Mouse (Mus musculus) MEL (cell line): Measurements from ENCODE around the gene Nr2c2ap.

Experiments
- CHD2 ChIP-seq: IDR thresholded peaks from 2 replicates; pipeline ENCODE4 v1.6.1; 2011; ENCODE audit warnings: low read length, improper control_type of control experiment
- CTCF ChIP-seq, 3 experiments: IDR thresholded peaks in 2 of 3; conservative IDR thresholded peaks in 1 of 3; 2 replicates each; pipeline ENCODE4 v1.5.1; 2011 to 2012; ENCODE audit warnings: low read length in 3 of 3, low read depth in 2 of 3, mild to moderate bottlenecking in 2 of 3, improper control_type of control experiment in 1 of 3, inconsistent platforms in 1 of 3, mixed read lengths in 1 of 3, moderate library complexity in 1 of 3; ENCODE audit not compliant: control insufficient read depth in 1 of 3, insufficient read depth in 1 of 3, poor library complexity in 1 of 3, severe bottlenecking in 1 of 3
- EP300 ChIP-seq, 2 experiments: IDR thresholded peaks; 2 replicates each; pipeline ENCODE4 v1.6.1; 2011; ENCODE audit warnings: improper control_type of control experiment in 2 of 2, low read length in 2 of 2, low read depth in 1 of 2, mild to moderate bottlenecking in 1 of 2
- GATA1 ChIP-seq: IDR thresholded peaks from 2 replicates; pipeline ENCODE4 v1.6.1; 2011; ENCODE audit warnings: low read depth, low read length, improper control_type of control experiment
- KAT2A ChIP-seq: conservative IDR thresholded peaks from 2 replicates; pipeline ENCODE4 v1.6.1; 2012; ENCODE audit warnings: low read depth, low read length, improper control_type of control experiment, inconsistent platforms
- MAX ChIP-seq: IDR thresholded peaks from 2 replicates; pipeline ENCODE4 v1.6.1; 2011; ENCODE audit warnings: low read length, improper control_type of control experiment
- MEF2A ChIP-seq: IDR thresholded peaks from 2 replicates; pipeline ENCODE4 v1.6.1; 2014; ENCODE audit warnings: low read depth, mild to moderate bottlenecking, inconsistent platforms, low read length, improper control_type of control experiment; ENCODE audit not compliant: poor library complexity, insufficient replicate concordance, severe bottlenecking; ENCODE audit errors: extremely low read depth
- NELFE ChIP-seq: IDR thresholded peaks from 2 replicates; pipeline ENCODE4 v1.6.1; 2011; ENCODE audit warnings: low read depth, low read length, improper control_type of control experiment
- NRF1 ChIP-seq: IDR thresholded peaks from 2 replicates; pipeline ENCODE4 v1.6.1; 2014; ENCODE audit warnings: low read depth, mild to moderate bottlenecking, inconsistent platforms, low read length, improper control_type of control experiment, moderate library complexity; ENCODE audit not compliant: poor library complexity, insufficient read depth, severe bottlenecking
- POLR2A ChIP-seq, 2 experiments: IDR thresholded peaks; 2 replicates each; pipeline ENCODE4 v1.6.1; 2011 to 2012; ENCODE audit warnings: low read length in 2 of 2, mild to moderate bottlenecking in 2 of 2, control low read depth in 1 of 2, improper control_type of control experiment in 1 of 2, low read depth in 1 of 2, moderate library complexity in 1 of 2; ENCODE audit not compliant: control insufficient read depth in 1 of 2, insufficient read depth in 1 of 2, poor library complexity in 1 of 2
- UBTF ChIP-seq: IDR thresholded peaks from 2 replicates; pipeline ENCODE4 v1.6.1; 2012; ENCODE audit warnings: low read depth, mild to moderate bottlenecking, inconsistent platforms, low read length, improper control_type of control experiment, moderate library complexity, borderline replicate concordance; ENCODE audit not compliant: insufficient read depth
- USF2 ChIP-seq, 2 experiments: IDR thresholded peaks; 2 replicates each; pipeline ENCODE4 v1.6.1; 2011 to 2012; ENCODE audit warnings: improper control_type of control experiment in 2 of 2, low read length in 2 of 2, borderline replicate concordance in 1 of 2, inconsistent platforms in 1 of 2, low read depth in 1 of 2, mild to moderate bottlenecking in 1 of 2; ENCODE audit not compliant: insufficient read depth in 1 of 2
- ZC3H11A ChIP-seq: IDR thresholded peaks from 2 replicates; pipeline ENCODE4 v1.6.1; 2012; ENCODE audit warnings: low read depth, mild to moderate bottlenecking, inconsistent platforms, low read length, improper control_type of control experiment
- ZMIZ1 ChIP-seq: IDR thresholded peaks from 2 replicates; pipeline ENCODE4 v1.6.1; 2012; ENCODE audit warnings: low read depth, mild to moderate bottlenecking, inconsistent platforms, low read length, improper control_type of control experiment, moderate library complexity

- TF ChIP-seq MEF2A (no peak), CTCF (IDR thresholded peaks at IDR 0.05 in 2 of 3, conservative IDR thresholded peaks at IDR 0.05 in 1 of 3; ENCODE audit: control insufficient read depth in 1 of 3, insufficient read depth in 1 of 3, low read depth in 2 of 3, low read length in 3 of 3, poor library complexity in 1 of 3, severe bottlenecking in 1 of 3) (no peak), MAX (no peak), ZC3H11A (no peak), EP300 (IDR thresholded peaks at IDR 0.05; ENCODE audit: low read depth in 1 of 2, low read length in 2 of 2) (no peak), NRF1 (no peak), NELFE (no peak), POLR2A (IDR thresholded peaks at IDR 0.05; ENCODE audit: control insufficient read depth in 1 of 2, insufficient read depth in 1 of 2, low read depth in 1 of 2, low read length in 2 of 2, poor library complexity in 1 of 2) (no peak), KAT2A (no peak), ZMIZ1 (no peak), CHD2 (no peak), UBTF (no peak), GATA1 (no peak), USF2 (IDR thresholded peaks at IDR 0.05; ENCODE audit: borderline replicate concordance in 1 of 2, insufficient read depth in 1 of 2, low read depth in 1 of 2, low read length in 2 of 2) (no peak)
These were observed 19.0 kb downstream of the Nr2c2ap start for GRCm38 (mm10) chr8:70150158-70150557.
